Mouse (Mus musculus) stomach, embryonic 15.5 days (tissue): ENCODE data around the gene Wwox. TPM values are rescaled to one million over a fixed set of nuclear protein-coding genes. Genes with fewer than 3 reads are reported as not detected.

ENCODE experiments used
- ATAC-seq: fragments of 200-750 bp; cut with Nextera tagmentation; 2 replicates; pipeline ENCODE4 v1.8.0; 2017; ENCODE audit warnings: low read depth, moderate number of reproducible peaks, moderate TSS enrichment; ENCODE audit not compliant: insufficient read depth, low FRiP score
- H3K27ac ChIP-seq: fragments of 300-500 bp; sonication (generic); 2 replicates; pipeline ENCODE4 v1.5.1; 2015; ENCODE audit warnings: mild to moderate bottlenecking, inconsistent platforms
- H3K27me3 ChIP-seq: fragments of 300-500 bp; sonication (generic); replicated peaks from 2 replicates; pipeline ENCODE4 v1.6.1; 2015; ENCODE audit warnings: inconsistent platforms
- H3K36me3 ChIP-seq: fragments of 300-500 bp; sonication (generic); 2 replicates; pipeline ENCODE4 v1.6.1; 2015; ENCODE audit warnings: inconsistent platforms
- H3K4me1 ChIP-seq: fragments of 300-500 bp; sonication (generic); 2 replicates; pipeline ENCODE4 v1.6.1; 2015; ENCODE audit warnings: inconsistent platforms
- H3K4me2 ChIP-seq: fragments of 300-500 bp; sonication (generic); 2 replicates; pipeline ENCODE4 v1.6.1; 2015; ENCODE audit warnings: mild to moderate bottlenecking, inconsistent platforms
- H3K4me3 ChIP-seq: fragments of 300-500 bp; sonication (generic); replicated peaks from 2 replicates; pipeline ENCODE4 v1.5.1; 2015; ENCODE audit warnings: inconsistent platforms
- H3K9ac ChIP-seq: fragments of 300-500 bp; sonication (generic); 2 replicates; pipeline ENCODE4 v1.6.1; 2015; ENCODE audit warnings: inconsistent platforms
- H3K9me3 ChIP-seq: fragments of 300-500 bp; sonication (generic); 2 replicates; pipeline ENCODE4 v1.6.1; 2016; ENCODE audit warnings: inconsistent platforms
- WGBS: fragments of 180-500 bp; shearing (Covaris S2); methylation state at CpG from one replicate; pipeline ENCODE4 v1.1.7; 2015; 5-methylcytosine and 5-hydroxymethylcytosine counted together
- polyA plus RNA-seq: library from polyadenylated mRNA; unstranded; fragments of >200 nt; fragmentation: Nextera tagmentation; extraction: Ambion mirVana; gene quantifications from 2 replicates; pipeline ENCODE4 v1.2.1, GENCODE M21; 2015

The Wwox gene
- polyA plus RNA-seq, 1 experiment from 2014 or later: 12.2 TPM

GRCm38 (mm10) chr8:115276281-115276680, 836.8 kb downstream of the Wwox start:
- WGBS: 63% methylated on average over 2 of the region's 2 CpGs
- Histone ChIP-seq H3K4me1 (no peaks in the 10 kb centered on the region), H3K4me2 (no peak overlapping the region), H3K36me3 (no peaks in the 10 kb centered on the region), H3K9me3 (no peaks in the 10 kb centered on the region), H3K27ac (no peak overlapping the region), H3K9ac (no peak overlapping the region), H3K27me3 (no peaks in the 10 kb centered on the region), H3K4me3 (no peak overlapping the region)
- no peak for ATAC-seq

GRCm38 (mm10) chr8:115278291-115278690, 838.8 kb downstream of the Wwox start:
- WGBS: 93% methylated on average over 5 of the region's 5 CpGs
- no peak for ATAC-seq
- Histone ChIP-seq H3K4me1 (no peaks in the 10 kb centered on the region), H3K9me3 (no peaks in the 10 kb centered on the region), H3K4me2 (no peak overlapping the region), H3K27ac (no peak overlapping the region), H3K27me3 (no peaks in the 10 kb centered on the region), H3K4me3 (no peak overlapping the region), H3K9ac (no peak overlapping the region), H3K36me3 (no peaks in the 10 kb centered on the region)

GRCm38 (mm10) chr8:115290224-115290623, 850.8 kb downstream of the Wwox start:
- Histone ChIP-seq H3K9ac (no peak overlapping the region), H3K9me3 (no peaks in the 10 kb centered on the region), H3K4me3 (no peak overlapping the region), H3K27me3 (no peaks in the 10 kb centered on the region), H3K27ac (no peak overlapping the region), H3K4me1 (no peaks in the 10 kb centered on the region), H3K36me3 (no peaks in the 10 kb centered on the region), H3K4me2 (no peak overlapping the region)
- no peak for ATAC-seq
- WGBS: 26% methylated on average over 8 of the region's 8 CpGs

GRCm38 (mm10) chr8:115296760-115297159, 857.3 kb downstream of the Wwox start:
- Histone ChIP-seq H3K9me3 (no peaks in the 10 kb centered on the region), H3K27me3 (no peaks in the 10 kb centered on the region), H3K4me2 (no peak overlapping the region), H3K36me3 (no peaks in the 10 kb centered on the region), H3K27ac (no peak overlapping the region), H3K4me1 (no peaks in the 10 kb centered on the region), H3K9ac (no peak overlapping the region), H3K4me3 (no peak overlapping the region)
- ATAC-seq: no peak
- WGBS: 49% methylated on average over 9 of the region's 9 CpGs

DNA sequence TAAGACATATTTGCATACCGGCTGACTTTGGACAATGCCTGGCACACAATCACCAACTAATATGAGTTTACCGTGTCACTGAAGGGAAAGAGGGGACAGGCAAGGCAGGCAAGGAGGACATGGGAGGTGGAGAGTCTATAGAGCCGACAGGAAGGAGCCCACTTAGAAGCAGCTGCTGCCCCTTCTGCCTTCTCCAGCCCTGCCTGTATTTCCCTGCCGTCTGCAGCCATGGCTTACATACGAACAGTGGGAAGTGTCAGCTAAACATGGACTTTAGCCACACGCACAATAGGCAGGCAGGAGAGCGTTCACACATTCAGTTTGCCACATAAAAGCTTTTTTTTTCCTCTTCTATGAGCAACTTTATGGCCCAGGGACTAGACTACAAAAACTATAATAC, 863.0 kb downstream of the Wwox start:
- Histone ChIP-seq H3K27me3 (no peaks in the 10 kb centered on the region), H3K9me3 (no peaks in the 10 kb centered on the region), H3K9ac (no peak overlapping the region), H3K4me2 (no peak overlapping the region), H3K4me3 (no peak overlapping the region), H3K36me3 (no peaks in the 10 kb centered on the region), H3K4me1 (no peaks in the 10 kb centered on the region), H3K27ac (no peak overlapping the region)
- no peak for ATAC-seq
- 53% methylated on average over 7 of the region's 7 CpGs for WGBS

DNA sequence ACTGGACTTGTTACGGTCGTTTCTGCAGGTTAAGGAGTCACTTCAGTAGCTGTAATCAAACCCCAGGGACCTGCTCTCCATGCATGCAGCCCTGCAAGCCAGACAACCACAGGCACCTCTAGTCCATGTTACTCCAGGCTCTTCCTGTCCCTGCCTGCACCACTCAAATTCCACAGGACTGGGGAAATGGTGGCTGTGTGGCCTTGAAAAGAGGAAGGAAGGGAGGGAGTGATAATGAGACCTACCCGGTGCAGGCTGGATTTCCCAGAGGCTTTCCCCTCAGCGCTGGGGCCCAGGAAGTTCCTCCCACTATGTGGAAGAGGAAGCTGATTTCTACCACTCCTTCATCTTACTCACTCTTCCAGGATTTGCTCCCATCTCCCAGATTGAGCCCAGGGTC, 868.0 kb downstream of the Wwox start:
- H3K27ac ChIP-seq: no peak overlapping the region
- no peak overlapping the region for H3K9ac ChIP-seq
- no peak overlapping the region for H3K4me2 ChIP-seq
- no peaks in the 10 kb centered on the region for H3K4me1 ChIP-seq
- no peaks in the 10 kb centered on the region for H3K36me3 ChIP-seq
- H3K4me3 ChIP-seq: no peak overlapping the region
- no peak for ATAC-seq
- no peaks in the 10 kb centered on the region for H3K9me3 ChIP-seq
- WGBS: 44% methylated on average over 4 of the region's 4 CpGs
- H3K27me3 ChIP-seq: no peaks in the 10 kb centered on the region

DNA sequence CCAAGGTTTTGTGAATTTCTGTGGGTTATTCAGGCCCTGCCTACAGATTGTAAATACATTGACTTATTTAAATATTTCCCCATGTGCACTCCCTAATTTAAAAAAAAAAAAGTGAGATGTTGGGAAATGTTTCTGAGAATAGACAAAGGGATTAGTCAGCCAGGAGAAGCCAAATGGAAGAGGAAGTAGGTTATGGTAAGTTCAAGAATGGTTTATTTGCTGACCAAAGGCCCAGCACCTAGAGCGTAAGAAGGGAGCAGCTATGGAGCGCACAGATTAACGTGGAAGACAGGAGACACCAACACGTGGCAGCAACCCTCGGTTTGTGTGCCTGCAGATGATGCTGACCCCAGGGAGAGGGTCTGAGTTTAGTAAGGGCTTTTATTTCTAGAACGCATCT, 871.5 kb downstream of the Wwox start:
- Histone ChIP-seq H3K27me3 (no peaks in the 10 kb centered on the region), H3K36me3 (no peaks in the 10 kb centered on the region), H3K4me2 (no peak overlapping the region), H3K9ac (no peak overlapping the region), H3K27ac (no peak overlapping the region), H3K9me3 (no peaks in the 10 kb centered on the region), H3K4me1 (no peaks in the 10 kb centered on the region), H3K4me3 (no peak overlapping the region)
- 78% methylated on average over 6 of the region's 6 CpGs for WGBS
- no peak for ATAC-seq

DNA sequence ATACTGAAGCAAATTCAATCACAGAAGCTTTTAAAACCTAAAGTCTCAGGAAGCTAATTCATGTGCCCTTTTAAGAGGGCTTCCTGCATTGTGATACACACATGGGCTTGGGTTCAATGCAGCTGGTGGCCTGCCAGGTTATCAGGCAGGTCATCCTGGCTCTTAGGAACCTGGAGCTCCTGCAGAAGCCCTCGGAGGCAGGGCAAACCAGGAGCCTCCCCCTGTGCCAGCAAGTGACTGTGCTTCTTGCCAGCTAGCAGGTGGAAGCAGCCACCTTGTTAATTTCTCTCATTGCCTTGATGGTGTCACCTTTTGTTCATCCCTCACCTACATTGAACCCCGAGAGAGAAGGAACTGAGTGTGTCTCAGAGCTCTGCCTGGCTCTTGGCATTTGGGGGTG, 872.9 kb downstream of the Wwox start:
- no peak for ATAC-seq
- Histone ChIP-seq H3K27me3 (no peaks in the 10 kb centered on the region), H3K4me1 (no peaks in the 10 kb centered on the region), H3K9me3 (no peaks in the 10 kb centered on the region), H3K9ac (no peak overlapping the region), H3K36me3 (no peaks in the 10 kb centered on the region), H3K4me3 (no peak overlapping the region), H3K27ac (no peak overlapping the region), H3K4me2 (no peak overlapping the region)
- 56% methylated on average over 2 of the region's 2 CpGs for WGBS

DNA sequence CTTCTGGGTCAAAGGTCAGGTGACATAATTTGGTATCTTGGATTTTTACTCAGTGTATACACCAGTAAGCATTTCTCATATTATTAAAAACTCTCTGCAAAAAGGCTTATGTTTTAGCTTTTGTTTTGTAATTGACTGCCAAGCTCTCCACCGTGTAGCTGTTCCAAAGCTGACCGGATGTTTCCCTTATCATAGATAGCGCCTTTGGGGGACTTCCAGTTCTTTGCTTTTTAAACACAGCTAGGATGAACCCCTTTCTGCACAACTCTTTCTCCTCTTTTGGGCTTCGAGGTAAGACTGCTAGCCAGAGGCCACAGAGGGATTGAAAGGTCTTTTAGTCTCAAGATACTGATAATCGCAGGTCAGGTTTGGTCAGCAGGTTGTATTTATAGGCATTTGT, 883.0 kb downstream of the Wwox start:
- Histone ChIP-seq H3K9me3 (no peaks in the 10 kb centered on the region), H3K4me3 (no peak overlapping the region), H3K4me1 (no peaks in the 10 kb centered on the region), H3K27me3 (no peaks in the 10 kb centered on the region), H3K36me3 (no peaks in the 10 kb centered on the region), H3K4me2 (no peak overlapping the region), H3K9ac (no peak overlapping the region), H3K27ac (no peak overlapping the region)
- 73% methylated on average over 5 of the region's 5 CpGs for WGBS
- ATAC-seq: no peak

DNA sequence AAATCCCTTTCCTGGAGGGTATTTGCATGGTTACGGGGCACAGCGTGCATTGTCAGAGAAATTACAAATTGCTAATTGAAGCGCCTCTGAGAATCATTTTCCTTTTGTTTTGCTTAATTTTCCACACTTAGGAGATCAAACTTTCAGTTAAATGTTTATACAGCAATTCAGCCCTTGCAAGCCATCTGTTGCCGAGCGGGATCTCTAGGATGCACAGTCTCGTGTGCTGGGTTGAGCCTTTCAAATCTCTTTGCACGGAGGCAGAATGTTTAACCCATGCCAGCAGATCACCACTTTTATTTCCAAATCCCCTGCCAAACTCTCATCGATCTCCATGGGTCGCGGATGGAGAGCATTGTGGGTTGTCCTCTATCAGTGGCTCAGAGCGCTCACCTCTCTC, 891.2 kb downstream of the Wwox start:
- Histone ChIP-seq H3K9ac (no peak overlapping the region), H3K4me3 (no peak overlapping the region), H3K27me3 (no peaks in the 10 kb centered on the region), H3K4me2 (no peak overlapping the region), H3K36me3 (no peaks in the 10 kb centered on the region), H3K4me1 (no peaks in the 10 kb centered on the region), H3K9me3 (no peaks in the 10 kb centered on the region), H3K27ac (no peak overlapping the region)
- WGBS: 60% methylated on average over 11 of the region's 11 CpGs
- no peak for ATAC-seq

GRCm38 (mm10) chr8:115333972-115334371, 894.5 kb downstream of the Wwox start:
- ATAC-seq: no peak
- 66% methylated on average over 3 of the region's 3 CpGs for WGBS
- H3K4me3 ChIP-seq: no peak overlapping the region

DNA sequence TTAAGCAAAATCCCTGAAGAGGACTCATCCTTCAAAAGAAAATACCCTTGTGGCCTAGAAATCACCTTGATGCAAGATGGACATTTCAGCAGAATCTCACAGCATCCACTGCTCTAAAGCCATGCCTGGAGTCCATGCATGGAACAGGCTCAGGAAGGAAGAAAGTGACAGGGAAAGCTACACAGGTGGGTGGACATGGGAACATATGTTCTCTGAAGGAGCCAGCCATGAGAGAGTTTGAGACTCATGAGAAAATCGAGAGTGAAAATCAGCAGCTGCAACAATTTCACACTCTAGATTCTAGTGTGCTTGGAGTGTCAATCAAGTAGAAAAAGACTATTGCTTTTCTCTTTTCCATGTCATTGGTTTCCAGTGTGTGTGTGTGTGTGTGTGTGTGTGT, 896.9 kb downstream of the Wwox start:
- Histone ChIP-seq H3K36me3 (no peaks in the 10 kb centered on the region), H3K9me3 (no peaks in the 10 kb centered on the region), H3K9ac (no peak overlapping the region), H3K4me3 (no peak overlapping the region), H3K4me2 (no peak overlapping the region), H3K27me3 (no peaks in the 10 kb centered on the region), H3K4me1 (no peaks in the 10 kb centered on the region), H3K27ac (no peak overlapping the region)
- ATAC-seq: no peak
- WGBS: 87% methylated on average over 1 of the region's 1 CpGs

More at GRCm38 (mm10) chr8:115333972-115334371, 894.5 kb downstream of the Wwox start:
- Histone ChIP-seq H3K4me1 (no peaks in the 10 kb centered on the region), H3K36me3 (no peaks in the 10 kb centered on the region), H3K9me3 (no peaks in the 10 kb centered on the region), H3K27me3 (no peaks in the 10 kb centered on the region), H3K9ac (no peak overlapping the region), H3K4me2 (no peak overlapping the region), H3K27ac (no peak overlapping the region)

GRCm38 (mm10) chr8:115348704-115349103, 909.2 kb downstream of the Wwox start:
- Histone ChIP-seq H3K4me1 (no peaks in the 10 kb centered on the region), H3K9me3 (no peaks in the 10 kb centered on the region), H3K9ac (no peak overlapping the region), H3K27ac (no peak overlapping the region), H3K4me3 (no peak overlapping the region), H3K4me2 (no peak overlapping the region), H3K27me3 (no peaks in the 10 kb centered on the region), H3K36me3 (no peaks in the 10 kb centered on the region)
- ATAC-seq: no peak
- WGBS: 70% methylated on average over 6 of the region's 6 CpGs
